Mouse (Mus musculus) c-Kit-negative CD71-positive TER-119-positive erythroid progenitor cells, embryonic 14.5 days (primary cell): ENCODE data around the gene Birc6.

ENCODE experiments used
- DNase-seq: peaks from one replicate; pipeline ENCODE4 v3.0.0-alpha.2; 2013; ENCODE audit warnings: low read depth, low spot score

The Birc6 gene

DNA sequence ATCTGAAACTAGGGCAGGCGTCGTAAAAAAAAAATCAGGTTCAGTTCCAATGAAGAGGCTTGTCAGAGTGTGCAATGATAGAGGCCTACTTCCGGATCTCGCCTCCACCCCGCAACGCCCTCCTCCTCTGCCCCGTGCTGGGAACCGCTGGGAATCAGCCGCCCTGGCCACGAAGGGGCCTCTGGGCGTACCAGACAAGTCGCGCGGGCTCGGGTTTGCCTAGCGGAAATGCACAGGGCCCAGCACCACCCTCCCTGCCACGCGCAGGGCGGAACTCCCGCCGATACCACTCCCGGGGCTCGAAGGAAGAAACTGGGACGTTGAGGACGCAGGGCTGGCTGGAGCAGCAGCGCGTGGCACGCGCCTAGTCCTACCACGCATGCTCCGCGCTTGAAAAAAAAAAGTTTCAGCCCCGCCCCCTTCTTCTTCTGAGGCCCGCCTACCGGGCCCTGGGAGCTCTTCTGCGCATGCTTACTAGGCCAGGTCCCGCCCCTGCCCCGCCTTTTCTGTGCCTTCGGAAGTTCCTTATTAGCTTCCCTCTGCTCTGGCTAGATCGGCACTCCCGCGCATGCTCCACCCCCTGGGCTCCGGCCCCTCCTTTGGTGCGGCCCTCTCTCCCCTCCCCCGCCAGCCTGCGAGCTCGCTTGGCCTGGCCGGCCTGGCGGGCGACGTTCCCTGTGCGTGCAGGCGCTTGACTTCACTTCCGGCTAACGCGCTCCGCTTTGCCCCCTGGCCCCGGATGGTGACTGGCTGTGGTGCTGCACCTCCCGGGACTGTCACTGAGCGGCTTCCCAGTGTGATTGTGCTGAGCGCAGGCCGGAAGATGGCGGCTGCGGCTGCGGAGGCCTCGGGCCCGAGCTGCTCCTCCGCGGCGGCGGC is at the start of gene Birc6:
Gene Birc6 (plus strand): TSS at position 567 of the 879 bp plus-strand sequence.
- DNase-seq: peak; percentile 100

DNA sequence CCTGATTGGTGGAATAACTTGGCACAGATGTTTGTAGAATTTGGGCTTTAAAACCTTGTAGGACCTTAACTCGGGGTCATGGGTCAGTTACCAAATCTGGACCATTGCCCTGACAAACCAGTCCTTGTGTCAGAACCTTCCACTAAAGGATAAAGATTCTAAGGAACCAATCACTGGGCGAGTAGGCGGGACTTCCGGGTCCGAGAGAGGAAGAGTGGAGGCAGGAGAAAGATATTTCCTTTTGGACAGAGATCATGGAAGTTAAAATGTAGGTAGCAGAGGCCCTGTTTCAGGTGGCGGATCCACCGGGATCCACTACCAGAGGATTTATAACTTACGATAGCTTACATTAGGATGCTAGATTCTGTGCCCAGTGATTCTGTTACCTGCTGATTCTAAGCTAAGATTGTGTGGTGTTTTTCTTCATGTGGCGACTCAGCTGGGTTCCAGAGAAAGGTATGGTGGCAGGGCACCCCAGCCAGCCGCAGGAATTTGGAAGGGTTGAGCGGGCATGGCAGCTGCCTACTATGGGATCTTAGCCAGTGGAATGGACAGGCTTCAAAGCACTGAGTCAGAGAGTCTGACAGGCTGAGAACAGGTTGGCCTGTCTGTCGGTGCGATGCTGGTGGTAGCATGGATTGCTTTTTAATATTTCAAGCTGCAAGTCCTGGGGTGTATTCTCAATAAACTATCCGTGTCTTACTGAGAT is 47.6 kb upstream of the Birc6 start:
- no peak for DNase-seq

DNA sequence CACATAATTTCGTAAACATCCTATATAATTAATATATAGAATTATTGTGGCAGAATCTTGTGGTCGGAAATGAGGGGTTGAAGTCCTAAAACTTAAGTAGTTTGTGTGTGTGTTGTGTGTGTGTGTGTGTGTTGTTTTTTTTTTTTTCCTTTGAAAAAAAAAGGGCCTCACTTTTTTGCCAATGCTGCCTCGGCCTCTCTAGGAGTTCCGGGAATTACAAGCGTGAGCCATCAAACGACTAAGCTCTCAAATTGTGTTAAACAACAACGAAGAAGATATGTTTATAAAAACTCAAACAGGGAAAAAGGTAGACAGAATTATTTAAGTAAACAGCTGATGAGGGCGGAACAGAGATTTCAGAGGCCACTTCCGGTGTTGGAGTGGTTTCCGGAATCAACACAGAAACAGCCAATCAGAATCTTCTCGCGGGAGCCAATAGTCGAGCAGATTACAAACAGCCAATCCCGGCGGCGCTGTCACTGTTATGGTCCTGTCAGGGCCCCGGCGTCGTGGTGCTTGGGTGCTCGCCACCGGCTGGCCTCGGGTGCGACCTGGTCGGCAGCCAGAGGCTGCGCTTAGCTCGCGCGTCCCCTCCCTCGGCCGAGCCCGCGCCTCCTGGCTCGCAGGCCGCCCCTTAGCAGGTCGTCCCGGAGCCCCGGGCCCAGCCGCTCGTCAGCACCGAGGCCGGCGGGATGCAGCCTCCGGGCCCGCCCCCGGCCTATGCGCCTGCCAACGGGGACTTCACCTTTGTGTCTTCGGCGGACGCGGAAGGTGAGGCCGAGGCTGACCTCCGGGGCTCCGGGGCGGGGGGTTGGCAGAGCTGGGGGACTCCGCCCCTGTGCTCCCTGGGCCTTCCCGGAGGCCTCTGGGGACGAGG is 38.8 kb upstream of the Birc6 start, which contains the start of gene Yipf4:
Gene Yipf4 (plus strand): TSS at position 470 of the 877 bp plus-strand sequence.
- DNase-seq: peak; percentile 97

DNA sequence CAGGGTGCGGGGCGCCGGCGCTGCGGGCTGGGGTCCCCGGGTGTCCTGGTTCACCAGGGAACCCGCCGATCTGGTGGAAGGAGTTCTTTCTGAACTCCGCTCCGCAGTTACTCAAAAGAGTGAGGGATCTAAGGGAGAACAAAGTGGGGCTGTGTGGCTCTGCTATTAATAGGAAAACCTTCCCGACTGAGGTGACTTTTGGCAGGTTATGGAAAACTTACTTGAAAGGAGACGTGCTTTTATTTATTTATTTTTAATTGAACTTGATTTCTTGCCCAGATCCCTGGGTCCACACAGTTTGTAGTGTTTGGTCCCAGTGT is 38.2 kb upstream of the Birc6 start:
- no peak for DNase-seq

DNA sequence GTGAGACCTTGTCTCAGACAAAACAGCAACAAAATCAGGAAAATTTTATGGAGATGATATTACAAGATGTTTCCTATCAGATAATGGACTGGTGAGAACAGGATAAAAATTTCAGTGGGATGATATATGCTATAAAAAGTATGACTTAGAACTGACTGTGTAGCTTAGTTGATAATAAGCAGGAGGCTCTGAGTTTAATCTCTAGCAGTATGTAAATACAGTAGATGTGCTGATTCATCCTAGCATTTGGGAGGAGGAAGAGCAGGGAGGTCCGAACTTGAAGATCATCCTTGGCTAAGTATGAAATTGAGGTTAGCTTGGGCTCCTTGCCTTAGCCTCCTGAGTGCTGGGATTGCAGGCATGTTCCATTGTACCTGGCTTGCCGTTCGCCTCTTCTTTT is 36.5 kb upstream of the Birc6 start:
- DNase-seq: peak; percentile 66

DNA sequence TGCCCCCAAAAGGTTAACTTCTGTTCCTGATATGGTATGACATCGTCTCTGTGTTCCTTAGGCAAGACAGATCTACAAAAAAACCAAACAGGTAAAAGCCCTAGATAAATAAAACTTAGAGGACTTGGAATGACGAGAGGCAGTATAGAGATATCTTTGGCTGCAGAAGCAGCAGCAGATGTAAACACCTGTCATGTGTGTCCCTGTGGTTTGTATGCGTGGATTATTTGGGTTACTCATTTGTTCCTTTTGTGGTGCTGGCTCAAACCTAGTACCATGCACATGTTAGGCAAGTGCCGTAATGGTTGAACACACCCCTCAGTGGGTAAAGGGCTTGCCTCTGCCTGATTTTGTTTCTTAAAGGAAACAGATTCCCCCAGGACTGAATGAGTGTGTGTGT is 27.9 kb upstream of the Birc6 start:
- DNase-seq: no peak

DNA sequence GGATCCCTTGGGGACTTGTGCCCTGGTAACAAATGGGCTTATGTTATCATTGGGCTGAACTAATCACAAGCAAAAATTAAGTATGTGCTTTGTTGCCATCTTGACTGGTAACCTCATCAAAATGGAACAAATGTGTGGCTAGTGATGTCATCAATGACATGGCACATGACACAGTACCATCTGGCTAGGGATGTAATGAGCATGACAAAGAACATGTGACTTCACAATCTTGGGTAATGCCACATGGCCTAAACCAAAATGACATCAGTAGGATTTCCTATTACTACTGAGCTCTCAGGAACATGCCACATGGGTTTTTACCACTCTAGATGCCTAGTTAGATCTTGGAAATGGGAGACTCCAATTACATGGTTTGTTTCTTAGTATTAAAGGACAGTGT is 27.0 kb upstream of the Birc6 start:
- no peak for DNase-seq

DNA sequence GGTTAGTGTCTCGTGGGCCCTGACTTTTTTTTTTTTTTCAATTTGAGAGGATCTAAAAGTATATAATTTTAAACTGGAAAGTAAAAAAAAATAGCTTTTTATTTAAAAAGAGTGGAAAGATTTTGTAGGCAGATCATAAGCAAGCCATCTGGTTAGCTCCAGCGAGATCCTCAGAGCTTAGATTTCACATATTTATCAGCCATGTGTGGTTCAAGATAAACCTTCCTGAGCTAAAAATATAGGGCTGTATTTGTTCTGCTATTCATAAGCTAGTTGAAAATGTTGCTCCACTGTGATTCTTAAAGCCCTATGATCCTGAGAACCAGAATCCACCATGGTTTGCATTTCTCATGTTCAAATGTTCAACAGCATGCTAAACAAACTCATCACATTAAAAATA is 20.2 kb upstream of the Birc6 start:
- DNase-seq: no peak

DNA sequence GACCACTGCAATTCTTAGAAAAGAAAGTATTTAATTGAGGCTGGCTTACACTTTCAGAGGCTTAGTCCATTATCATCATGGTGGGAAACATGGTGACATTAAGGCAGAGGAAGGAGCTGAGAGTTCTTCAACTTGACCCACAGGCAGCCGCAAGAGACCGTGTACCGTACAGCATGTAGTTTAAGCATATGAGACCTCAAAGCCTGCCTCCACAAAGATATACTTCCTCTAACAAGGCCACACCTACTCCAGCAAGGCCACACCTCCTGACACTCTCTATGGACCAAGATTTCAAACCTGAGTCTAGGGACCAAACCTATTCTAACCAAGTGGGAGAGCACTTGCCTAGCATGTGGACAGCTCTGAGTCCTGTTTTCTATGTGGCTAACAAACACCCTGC is 19.5 kb upstream of the Birc6 start:
- DNase-seq: no peak

DNA sequence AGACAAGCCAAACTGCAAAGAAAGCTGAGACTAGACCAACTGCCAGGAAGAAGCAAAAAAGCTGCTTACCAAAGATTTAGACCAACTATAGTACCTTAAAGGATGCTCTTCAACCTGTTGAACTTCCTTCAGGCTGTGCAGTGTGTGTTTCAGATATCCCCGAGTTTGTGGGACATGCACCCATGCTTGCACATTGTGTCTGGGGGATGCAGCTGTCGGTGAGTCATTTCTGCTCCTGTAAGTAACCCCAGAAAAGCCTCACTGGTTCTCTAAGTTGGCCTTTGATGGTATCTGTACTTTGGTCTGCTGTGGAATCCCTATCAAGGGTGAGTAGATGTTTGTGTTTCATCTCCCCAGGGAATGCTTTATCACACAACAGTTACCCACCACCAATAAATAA is 15.8 kb upstream of the Birc6 start:
- no peak for DNase-seq

DNA sequence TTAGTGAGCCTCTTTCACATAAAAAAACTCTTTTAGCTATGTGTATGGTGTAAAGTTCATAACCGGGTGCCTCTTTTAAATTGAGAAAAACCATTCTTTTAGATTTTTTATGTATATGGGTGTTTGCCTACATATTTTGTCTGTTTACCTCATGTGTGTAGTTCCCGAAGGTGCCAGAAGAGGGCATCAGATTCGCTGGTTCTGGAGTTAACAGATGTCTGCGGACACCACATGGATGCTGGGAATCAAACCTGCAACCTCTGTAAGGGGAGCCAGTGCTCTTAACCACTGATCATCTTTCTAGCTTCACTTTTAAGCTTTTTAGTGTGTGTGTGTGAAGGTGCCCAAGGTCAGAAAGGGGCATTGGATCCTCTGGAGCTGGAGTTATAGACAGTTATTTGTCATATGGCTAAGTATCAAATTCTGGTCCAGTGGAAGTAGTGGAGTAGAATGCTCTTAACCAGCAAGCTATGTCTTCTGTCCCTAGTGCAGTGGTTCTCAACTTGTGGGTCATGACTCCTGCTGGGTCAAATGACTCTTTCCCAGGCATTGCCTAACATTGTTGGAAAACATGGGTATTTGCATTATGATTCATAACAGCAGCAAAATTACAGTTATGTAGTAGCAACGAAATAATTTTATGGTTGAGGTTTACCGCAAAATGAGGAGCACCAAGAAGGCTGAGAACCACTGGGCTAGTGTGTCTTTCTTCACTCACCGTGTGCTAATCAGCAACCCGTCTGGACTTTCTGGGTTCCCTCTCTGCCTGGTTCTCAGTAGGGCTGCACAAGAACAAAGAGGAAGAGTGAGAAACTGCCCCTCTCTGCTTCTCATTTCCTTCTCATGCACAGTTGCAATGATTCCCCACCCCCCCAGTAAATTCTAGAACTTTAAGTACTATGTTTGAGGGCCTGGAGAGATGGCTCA is 5.0 kb upstream of the Birc6 start:
- DNase-seq: no peak

DNA sequence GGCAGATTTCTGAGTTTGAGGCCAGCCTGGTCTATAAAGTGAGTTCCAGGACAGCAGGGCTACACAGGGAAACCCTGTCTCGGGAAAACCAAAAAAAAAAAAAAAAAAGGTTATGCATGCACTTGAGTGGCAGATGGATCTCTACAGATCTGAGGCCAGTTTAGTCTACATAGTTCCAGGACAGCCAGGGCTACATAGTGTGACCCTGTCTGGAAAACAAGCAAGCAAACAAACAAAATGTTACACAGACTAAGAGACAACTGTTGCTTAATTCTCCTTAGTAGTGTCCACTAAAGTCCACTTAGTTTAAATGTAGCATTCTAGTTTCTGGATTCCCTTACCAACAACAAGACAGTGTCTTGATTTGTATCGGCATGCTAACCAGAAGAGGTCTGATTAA is 2.0 kb upstream of the Birc6 start:
- DNase-seq: no peak

DNA sequence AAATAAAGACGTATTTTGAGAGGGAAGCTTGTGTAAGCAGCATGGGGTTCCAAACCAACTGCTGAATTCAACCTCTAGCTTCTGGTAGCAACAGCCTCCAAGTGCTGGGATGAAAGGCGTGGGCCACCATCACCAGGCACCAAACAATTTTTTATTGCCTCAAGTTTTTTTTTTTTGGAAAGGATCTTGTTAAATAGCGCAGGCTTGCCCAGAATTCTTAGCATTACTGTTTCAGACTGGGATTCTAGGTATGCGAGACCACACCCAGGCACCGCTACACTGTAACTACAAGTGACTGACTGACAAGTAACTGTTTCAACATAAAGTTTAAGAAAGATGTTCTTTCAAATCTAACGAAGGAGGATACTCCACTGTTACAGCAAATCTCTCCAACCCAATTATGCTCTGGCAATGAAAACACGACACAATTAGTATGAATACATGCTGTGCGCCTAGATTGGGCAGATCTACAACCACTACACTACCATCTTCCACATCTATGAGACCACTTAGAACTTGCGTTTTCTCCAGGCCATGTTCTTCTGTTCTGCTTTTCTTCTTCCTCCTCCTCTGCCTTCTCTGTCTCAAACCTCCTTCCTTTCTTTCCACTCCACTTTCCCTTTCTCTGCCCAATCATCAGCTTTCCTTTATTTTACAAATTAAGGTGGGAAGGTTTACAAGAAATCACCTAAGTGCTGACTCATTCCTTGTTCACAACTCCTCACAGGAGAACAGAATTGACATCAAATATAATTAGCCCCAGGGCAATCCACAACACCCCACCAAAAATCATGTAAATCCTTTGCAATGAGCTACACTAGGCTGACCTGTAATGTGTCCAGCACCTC is 1.1 kb upstream of the Birc6 start:
- DNase-seq: no peak

DNA sequence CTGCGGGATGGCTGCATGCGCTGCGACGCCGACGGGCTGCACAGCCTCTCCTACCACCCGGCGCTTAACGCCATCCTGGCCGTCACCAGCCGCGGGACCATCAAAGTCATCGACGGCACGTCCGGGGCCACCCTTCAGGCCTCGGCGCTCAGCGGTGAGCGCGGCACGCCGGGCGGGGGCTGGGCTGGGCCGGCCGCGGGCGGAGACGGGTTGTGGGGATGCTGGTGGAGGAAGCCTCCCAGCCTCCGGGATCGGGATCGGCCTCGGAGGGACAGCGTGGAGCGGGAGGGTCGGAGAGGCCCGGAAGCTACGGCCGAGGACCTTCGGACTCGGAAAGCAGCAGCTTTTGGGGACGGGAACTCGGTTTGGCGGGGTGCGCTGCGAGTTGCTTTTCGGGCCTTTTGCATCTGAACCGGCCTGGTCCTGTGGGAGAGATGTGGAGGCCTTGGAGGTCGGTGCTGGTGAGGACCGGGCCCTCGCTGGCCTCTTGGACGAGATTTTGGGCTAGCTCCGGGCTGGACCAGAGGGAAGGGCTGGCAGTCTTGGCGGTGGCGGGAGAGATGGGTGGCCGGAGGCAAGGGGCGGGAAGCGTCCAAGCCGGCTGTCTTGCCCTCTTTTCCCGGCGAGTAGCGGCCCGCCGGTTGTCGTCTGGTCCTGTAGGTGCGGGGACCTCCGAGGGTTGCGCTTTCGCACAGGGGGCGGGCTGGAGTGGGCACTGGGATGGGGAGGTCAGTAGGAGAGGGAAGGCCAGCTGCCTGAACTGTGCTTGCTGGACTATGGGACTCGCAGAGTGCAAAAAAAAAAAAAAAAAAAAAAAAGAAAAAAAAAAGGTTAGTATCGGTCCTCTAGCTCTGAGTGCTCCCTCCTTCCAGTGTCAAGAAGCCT is 795 bp downstream of the Birc6 start:
- peak; percentile 55 for DNase-seq

DNA sequence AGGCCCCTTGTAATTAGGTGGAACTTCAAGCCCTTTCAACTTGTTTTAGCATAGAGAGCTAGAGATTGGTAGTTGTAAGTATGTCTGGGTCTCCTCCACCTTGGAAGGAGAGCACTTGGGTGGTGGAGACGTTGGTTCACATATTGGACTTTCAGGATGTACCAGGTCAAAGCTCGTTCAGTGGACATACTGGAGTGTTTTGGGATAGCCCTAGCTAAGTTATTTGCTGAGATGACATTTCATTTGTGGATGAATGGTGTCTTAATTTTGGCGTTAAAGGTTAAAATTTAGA is 1.4 kb downstream of the Birc6 start:
- no peak for DNase-seq

DNA sequence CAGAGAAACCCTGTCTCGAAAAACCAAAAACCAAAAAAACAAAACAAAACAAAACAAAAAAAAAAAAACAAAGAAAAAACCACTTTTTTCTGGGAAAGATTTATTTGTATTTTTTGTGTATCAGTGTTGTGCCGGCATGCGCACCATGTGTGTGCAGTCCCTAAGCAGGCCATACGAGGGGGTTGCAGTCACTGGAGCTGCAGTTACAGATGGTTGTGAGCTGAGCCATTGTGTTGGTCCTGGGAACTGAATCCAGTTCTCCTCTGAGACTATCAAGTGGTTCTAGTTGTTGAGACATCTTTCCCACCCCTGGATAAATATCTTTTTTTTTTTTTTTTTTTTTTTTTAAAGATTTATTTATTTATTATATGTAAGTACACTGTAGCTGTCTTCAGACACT is 6.9 kb downstream of the Birc6 start:
- DNase-seq: no peak

DNA sequence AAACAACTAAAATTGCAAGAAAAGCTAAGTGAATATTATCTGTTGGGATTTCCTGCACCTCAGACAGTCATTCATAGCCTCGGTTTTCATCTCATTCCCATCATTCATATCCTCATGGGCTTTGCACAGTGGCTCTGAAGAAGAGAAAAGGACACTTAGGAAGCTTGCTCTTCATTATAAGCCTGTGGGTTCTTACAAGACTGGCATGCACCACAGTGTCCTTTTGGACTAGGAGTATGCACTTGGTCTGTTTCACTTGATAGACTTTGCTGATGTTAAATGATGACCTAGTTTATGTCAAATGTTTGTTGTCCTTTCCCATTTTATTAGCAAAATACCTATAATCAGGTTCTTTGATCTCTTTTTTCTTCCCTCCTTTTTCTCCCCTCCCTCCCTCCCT is 9.4 kb downstream of the Birc6 start:
- DNase-seq: no peak

DNA sequence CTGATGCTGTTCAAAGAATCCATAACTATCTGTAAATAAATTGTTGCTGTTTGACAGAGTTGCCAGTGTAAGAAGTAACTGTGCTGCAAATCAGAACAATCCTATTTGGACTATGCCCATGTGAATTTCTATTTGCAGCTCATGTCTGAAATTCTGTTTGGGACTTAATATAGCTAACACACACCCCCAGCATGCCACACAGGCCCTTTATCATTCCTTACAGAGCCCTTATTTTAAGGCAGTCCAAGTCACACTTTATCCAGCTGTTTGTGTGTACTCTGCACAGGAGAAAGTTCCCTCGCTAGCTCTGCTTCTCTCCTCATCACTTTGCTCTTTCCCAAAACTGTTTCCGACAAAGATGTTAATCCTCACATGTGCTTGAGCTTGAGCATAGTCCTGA is 15.5 kb downstream of the Birc6 start:
- no peak for DNase-seq

DNA sequence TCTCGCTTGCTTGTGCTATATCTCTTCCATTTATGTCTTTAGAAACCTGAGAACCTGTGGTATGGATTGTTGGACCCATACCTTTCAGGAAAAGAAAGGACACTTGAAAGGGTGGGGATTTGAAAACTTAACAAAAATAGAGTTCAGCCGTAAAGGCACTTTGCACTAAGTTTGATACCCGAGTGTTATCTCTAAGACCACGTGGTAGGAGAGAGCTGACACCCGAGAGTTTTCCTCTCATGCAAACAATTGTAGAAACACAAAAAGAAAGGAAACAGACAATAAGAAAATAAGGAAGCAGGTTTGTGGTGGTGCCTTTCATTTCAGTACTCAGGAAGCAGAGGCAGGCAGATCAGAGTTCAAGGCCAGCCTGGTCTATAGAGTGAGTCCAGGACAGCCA is 26.0 kb downstream of the Birc6 start:
- no peak for DNase-seq
